Comparison of ENCODE assay signal across 8 mouse cellular contexts in genomic region chr12:103532649-103533395, GRCm38 (mm10). TPM values are rescaled to one million over a fixed set of nuclear protein-coding genes. Genes with fewer than 3 reads are reported as not detected.
DNase-seq lines count a peak whose midpoint lies in the region; ATAC-seq and TF ChIP-seq lines count a peak whose summit lies in the region.

No protein-coding gene starts in this region.

- H3K36me3 ChIP-seq in forebrain, embryonic 11.5 days (ENCODE audit: control insufficient read depth, insufficient read depth, low read length), result no peaks in the 10 kb centered on the region
- no peaks in the 10 kb centered on the region for H3K36me3 ChIP-seq in limb, embryonic 14.5 days (ENCODE audit: control insufficient read depth, insufficient read depth, low read length)
- no peaks in the 10 kb centered on the region for H3K36me3 ChIP-seq in midbrain, postnatal 0 days (ENCODE audit: insufficient read depth, low read length)

- H3K4me2 ChIP-seq in forebrain, embryonic 11.5 days (ENCODE audit: low read depth, low read length, severe bottlenecking), result peak overlapping the region; percentile 83
- H3K4me2 ChIP-seq in limb, embryonic 14.5 days (replicated peaks; ENCODE audit: low read depth, low read length, severe bottlenecking), result peak overlapping the region; percentile 99
- peak overlapping the region; percentile 89 for H3K4me2 ChIP-seq in midbrain, postnatal 0 days (ENCODE audit: low read depth, low read length, poor library complexity, severe bottlenecking)

- under 1% methylated on average over 44 of the region's 44 CpGs for WGBS in forebrain, embryonic 11.5 days
- 2% methylated on average over 40 of the region's 44 CpGs for WGBS in limb, embryonic 14.5 days
- WGBS in midbrain, postnatal 0 days, result 1% methylated on average over 44 of the region's 44 CpGs

- H3K4me3 ChIP-seq in layer of hippocampus, adult 2 months, result peak overlapping the region; percentile 88
- H3K4me3 ChIP-seq in forebrain, embryonic 11.5 days (ENCODE audit: low read depth, low read length), result peak overlapping the region; percentile 59
- peak overlapping the region; percentile 72 for H3K4me3 ChIP-seq in limb, embryonic 14.5 days (replicated peaks; ENCODE audit: low read length)
- peak overlapping the region; percentile 81 for H3K4me3 ChIP-seq in midbrain, postnatal 0 days (ENCODE audit: low read depth, low read length)

- intact Hi-C loops in heart, postnatal 14 days (cut with DNase I), result no loop called here

- H3K4me1 ChIP-seq in forebrain, embryonic 11.5 days (replicated peaks; ENCODE audit: control insufficient read depth, insufficient read depth, low read length), result peaks cover 3% of the 10 kb centered on the region; the same call in 1 of the 2 replicates
- peaks cover 4% of the 10 kb centered on the region; the same call in 1 of the 2 replicates for H3K4me1 ChIP-seq in limb, embryonic 14.5 days (ENCODE audit: control insufficient read depth, insufficient read depth, low read length)
- no peaks in the 10 kb centered on the region for H3K4me1 ChIP-seq in midbrain, postnatal 0 days (ENCODE audit: insufficient read depth, low read length)

- TF ChIP-seq POLR2A in limb, embryonic 14.5 days (IDR thresholded peaks at IDR 0.05; ENCODE audit: borderline replicate concordance, extremely low read depth, insufficient read depth, insufficient read length), result no peak

- no peaks in the 10 kb centered on the region for H3K9me3 ChIP-seq in forebrain, embryonic 11.5 days (ENCODE audit: control insufficient read depth, low read length)
- H3K9me3 ChIP-seq in limb, embryonic 14.5 days (ENCODE audit: control insufficient read depth, low read length), result no peaks in the 10 kb centered on the region
- H3K9me3 ChIP-seq in midbrain, postnatal 0 days (ENCODE audit: low read length), result no peaks in the 10 kb centered on the region

- peak overlapping the region; percentile 87 for H3K27ac ChIP-seq in layer of hippocampus, adult 2 months
- H3K27ac ChIP-seq in forebrain, embryonic 11.5 days (ENCODE audit: low read depth, low read length), result no peak overlapping the region
- H3K27ac ChIP-seq in limb, embryonic 14.5 days (replicated peaks; ENCODE audit: low read depth, low read length), result no peak overlapping the region
- peak overlapping the region; percentile 68 for H3K27ac ChIP-seq in midbrain, postnatal 0 days (ENCODE audit: low read depth, low read length)

- H3K9ac ChIP-seq in forebrain, embryonic 11.5 days (ENCODE audit: low read length), result peak overlapping the region; percentile 71
- peak overlapping the region; percentile 68 for H3K9ac ChIP-seq in limb, embryonic 14.5 days (ENCODE audit: low read depth, low read length, severe bottlenecking)
- H3K9ac ChIP-seq in midbrain, postnatal 0 days (replicated peaks; ENCODE audit: low read length, poor library complexity, severe bottlenecking), result peak overlapping the region; percentile 81

- TF ChIP-seq CTCF in layer of hippocampus, adult 2 months (conservative IDR thresholded peaks at IDR 0.05), result no peak
- TF ChIP-seq CTCF in midbrain, postnatal 0 days (IDR thresholded peaks at IDR 0.05), result no peak

- ATAC-seq in forebrain, embryonic 11.5 days (replicated peaks; ENCODE audit: low FRiP score), result peak; percentile 74
- no peak for ATAC-seq in limb, embryonic 14.5 days (ENCODE audit: low FRiP score, low read depth)
- peak; percentile 64 for ATAC-seq in midbrain, postnatal 0 days (ENCODE audit: low FRiP score)

- 0 out of 2 replicates have a peak, but pooled peaks cover 2% of the 10 kb centered on the region for H3K27me3 ChIP-seq in forebrain, embryonic 11.5 days (ENCODE audit: control insufficient read depth, insufficient read depth, low read length)
- H3K27me3 ChIP-seq in limb, embryonic 14.5 days (ENCODE audit: control insufficient read depth, insufficient read depth, low read length), result peaks cover 11% of the 10 kb centered on the region; the same call in 1 of the 2 replicates
- H3K27me3 ChIP-seq in midbrain, postnatal 0 days (ENCODE audit: insufficient read depth, low read length), result no peaks in the 10 kb centered on the region

- DNase-seq in layer of hippocampus, adult 2 months (ENCODE audit: low spot score in 2 of 2), result no peak
- no peak for DNase-seq in layer of hippocampus, postnatal 25 days (ENCODE audit: extremely low spot score in 1 of 2, low spot score in 1 of 2)
- peak; percentile 57 for DNase-seq in adrenal gland, postnatal 14 days
- DNase-seq in forebrain, embryonic 11.5 days (ENCODE audit: low spot score), result peak; percentile 71
- peak; percentile 11 to 21 for DNase-seq in heart, postnatal 14 days
- DNase-seq in limb, embryonic 14.5 days (ENCODE audit: low spot score), result no peak
- DNase-seq in midbrain, postnatal 0 days (ENCODE audit: low spot score), result peak; percentile 21
- DNase-seq in layer of hippocampus, adult 9-10 months (ENCODE audit: low spot score), result no peak

RNA-seq across cellular contexts. Expression of gene Ppp4r4, which starts 0.7 kb away (rescaled TPM):
- 10 to 100 TPM; 47.8 to 50.5 TPM for total RNA-seq in layer of hippocampus, adult 2 months (2021)
- 10 to 100 TPM; 43.6 to 47.9 TPM for total RNA-seq in layer of hippocampus, postnatal 25 days (2021)
- total RNA-seq in adrenal gland, postnatal 14 days (2021), result 2.9 and 3.2 TPM in 2 replicates
- 4.0 TPM in 2 replicates for polyA plus RNA-seq in forebrain, embryonic 11.5 days (2014; fragmentation: Nextera tagmentation; extraction: Ambion mirVana)
- under 1 TPM; 0.50 to 0.98 TPM for total RNA-seq in heart, postnatal 14 days (2021)
- polyA plus RNA-seq in limb, embryonic 14.5 days (2012; rRNA removed), result 1.4 and 1.9 TPM in 2 replicates
- 0.62 and 1.2 TPM in 2 replicates for polyA plus RNA-seq in limb, embryonic 14.5 days (2014; fragmentation: Nextera tagmentation; extraction: Ambion mirVana)
- 8.4 and 12.6 TPM in 2 replicates for total RNA-seq in midbrain, postnatal 0 days (2014; rRNA removed)
- 3.2 and 3.3 TPM in 2 replicates for polyA plus RNA-seq in midbrain, postnatal 0 days (2015; fragmentation: Nextera tagmentation; extraction: Ambion mirVana)

Comparison
In these comparisons a context has a peak if more than half of its experiments do, and no peak if none do; other contexts are left out.
1. DNase-seq: peak in adrenal gland, postnatal 14 days (single experiment), forebrain, embryonic 11.5 days (single experiment), heart, postnatal 14 days (2 of 2) and midbrain, postnatal 0 days (single experiment); none in layer of hippocampus, adult 2 months (0 of 2), layer of hippocampus, postnatal 25 days (0 of 2), limb, embryonic 14.5 days (single experiment) and layer of hippocampus, adult 9-10 months (single experiment).
2. H3K27ac ChIP-seq: peak in layer of hippocampus, adult 2 months (single experiment) and midbrain, postnatal 0 days (single experiment); none in forebrain, embryonic 11.5 days (single experiment) and limb, embryonic 14.5 days (single experiment).
3. Peak in every context shown above with its lines, with median percentiles within 50 percentile points of each other: H3K4me3 ChIP-seq, H3K4me2 ChIP-seq and H3K9ac ChIP-seq.